Mouse (Mus musculus): ENCODE results near the gene Arhgap42. TPM values are rescaled to one million over a fixed set of nuclear protein-coding genes. Genes with fewer than 3 reads are reported as not detected.

Arhgap42 gene
- polyA plus RNA-seq, 1 experiment: 12.6 TPM

GRCm38 (mm10) chr9:9015108-9015507, 223.8 kb downstream of the Arhgap42 start:
- Histone ChIP-seq H3K27me3 (replicated peaks; ENCODE audit: control insufficient read depth, insufficient read depth, low read length) (no peaks in the 10 kb centered on the region), H3K27ac (ENCODE audit: insufficient read depth, low read depth, low read length) (no peak overlapping the region), H3K36me3 (ENCODE audit: control insufficient read depth, insufficient read depth, low read length) (0 out of 2 replicates have a peak, but pooled peaks cover 1% of the 10 kb centered on the region), H3K4me1 (ENCODE audit: control insufficient read depth, insufficient read depth, low read length) (no peaks in the 10 kb centered on the region), H3K4me3 (ENCODE audit: insufficient read depth, low read depth, low read length) (no peak overlapping the region)
- TF ChIP-seq POLR2A (IDR thresholded peaks at IDR 0.05; ENCODE audit: low read depth, low read length) (no peak), CTCF (conservative IDR thresholded peaks at IDR 0.05; ENCODE audit: insufficient read depth, insufficient read length, low read depth, low read length) (no peak)
- 96% methylated on average over 2 of the region's 2 CpGs for WGBS
- DNase-seq: no peak

- H3K27me3 ChIP-seq (replicated peaks; ENCODE audit: control insufficient read depth, insufficient read depth, low read length): no peaks in the 10 kb centered on the region
- no peaks in the 10 kb centered on the region for H3K4me1 ChIP-seq (ENCODE audit: control insufficient read depth, insufficient read depth, low read length)
- H3K27ac ChIP-seq (ENCODE audit: insufficient read depth, low read depth, low read length): no peak overlapping the region
- no peak overlapping the region for H3K4me3 ChIP-seq (ENCODE audit: insufficient read depth, low read depth, low read length)
- TF ChIP-seq CTCF (conservative IDR thresholded peaks at IDR 0.05; ENCODE audit: insufficient read depth, insufficient read length, low read depth, low read length) (no peak), POLR2A (IDR thresholded peaks at IDR 0.05; ENCODE audit: low read depth, low read length) (no peak)
- no peak for DNase-seq
- peaks cover 5% of the 10 kb centered on the region for H3K36me3 ChIP-seq (ENCODE audit: control insufficient read depth, insufficient read depth, low read length)
Measured at GRCm38 (mm10) chr9:9001170-9001569, 237.7 kb downstream of the Arhgap42 start.

- Histone ChIP-seq H3K27me3 (replicated peaks; ENCODE audit: control insufficient read depth, insufficient read depth, low read length) (no peaks in the 10 kb centered on the region), H3K4me1 (ENCODE audit: control insufficient read depth, insufficient read depth, low read length) (no peaks in the 10 kb centered on the region), H3K27ac (ENCODE audit: insufficient read depth, low read depth, low read length) (no peak overlapping the region), H3K36me3 (ENCODE audit: control insufficient read depth, insufficient read depth, low read length) (peaks cover 4% of the 10 kb centered on the region), H3K4me3 (ENCODE audit: insufficient read depth, low read depth, low read length) (no peak overlapping the region)
- no peak for DNase-seq
- 67% methylated on average over 2 of the region's 2 CpGs for WGBS
- TF ChIP-seq POLR2A (IDR thresholded peaks at IDR 0.05; ENCODE audit: low read depth, low read length) (no peak), CTCF (conservative IDR thresholded peaks at IDR 0.05; ENCODE audit: insufficient read depth, insufficient read length, low read depth, low read length) (no peak)
Measured at GRCm38 (mm10) chr9:8996494-8996893, 242.4 kb downstream of the Arhgap42 start.

- Histone ChIP-seq H3K4me3 (ENCODE audit: insufficient read depth, low read depth, low read length) (no peak overlapping the region), H3K4me1 (ENCODE audit: control insufficient read depth, insufficient read depth, low read length) (no peaks in the 10 kb centered on the region), H3K27ac (ENCODE audit: insufficient read depth, low read depth, low read length) (no peak overlapping the region), H3K36me3 (ENCODE audit: control insufficient read depth, insufficient read depth, low read length) (no peaks in the 10 kb centered on the region), H3K27me3 (replicated peaks; ENCODE audit: control insufficient read depth, insufficient read depth, low read length) (no peaks in the 10 kb centered on the region)
- no peak for DNase-seq
- 78% methylated on average over 3 of the region's 3 CpGs for WGBS
- TF ChIP-seq CTCF (conservative IDR thresholded peaks at IDR 0.05; ENCODE audit: insufficient read depth, insufficient read length, low read depth, low read length) (no peak), POLR2A (IDR thresholded peaks at IDR 0.05; ENCODE audit: low read depth, low read length) (no peak)
Measured at GRCm38 (mm10) chr9:8982315-8982714, 256.6 kb downstream of the Arhgap42 start.

- H3K27me3 ChIP-seq (replicated peaks; ENCODE audit: control insufficient read depth, insufficient read depth, low read length): no peaks in the 10 kb centered on the region
- no peaks in the 10 kb centered on the region for H3K36me3 ChIP-seq (ENCODE audit: control insufficient read depth, insufficient read depth, low read length)
- H3K4me1 ChIP-seq (ENCODE audit: control insufficient read depth, insufficient read depth, low read length): no peaks in the 10 kb centered on the region
- WGBS: 47% methylated on average over 2 of the region's 2 CpGs
- TF ChIP-seq CTCF (conservative IDR thresholded peaks at IDR 0.05; ENCODE audit: insufficient read depth, insufficient read length, low read depth, low read length) (no peak), POLR2A (IDR thresholded peaks at IDR 0.05; ENCODE audit: low read depth, low read length) (no peak)
- no peak overlapping the region for H3K4me3 ChIP-seq (ENCODE audit: insufficient read depth, low read depth, low read length)
- no peak overlapping the region for H3K27ac ChIP-seq (ENCODE audit: insufficient read depth, low read depth, low read length)
- DNase-seq: no peak
Measured at GRCm38 (mm10) chr9:8977775-8978174, 261.1 kb downstream of the Arhgap42 start.

- Histone ChIP-seq H3K27me3 (replicated peaks; ENCODE audit: control insufficient read depth, insufficient read depth, low read length) (no peaks in the 10 kb centered on the region), H3K36me3 (ENCODE audit: control insufficient read depth, insufficient read depth, low read length) (no peaks in the 10 kb centered on the region), H3K4me3 (ENCODE audit: insufficient read depth, low read depth, low read length) (no peak within 1 kb of the TSS), H3K4me1 (ENCODE audit: control insufficient read depth, insufficient read depth, low read length) (no peaks in the 10 kb centered on the region), H3K27ac (ENCODE audit: insufficient read depth, low read depth, low read length) (no peak within 1 kb of the TSS)
- no peak for DNase-seq
- WGBS: 56% methylated on average over 2 of the region's 2 CpGs
- TF ChIP-seq POLR2A (IDR thresholded peaks at IDR 0.05; ENCODE audit: low read depth, low read length): no peak
- TF ChIP-seq CTCF (conservative IDR thresholded peaks at IDR 0.05; ENCODE audit: insufficient read depth, insufficient read length, low read depth, low read length): no peak
Measured at GRCm38 (mm10) chr9:8971491-8971890, 267.4 kb downstream of the Arhgap42 start, which contains the start of gene Gm16485. Gene Gm16485, plus strand, starts transcription at chr9:8971791.

GRCm38 (mm10) chr9:8970240-8970639, 268.7 kb downstream of the Arhgap42 start:
- no peaks in the 10 kb centered on the region for H3K4me1 ChIP-seq (ENCODE audit: control insufficient read depth, insufficient read depth, low read length)
- TF ChIP-seq POLR2A (IDR thresholded peaks at IDR 0.05; ENCODE audit: low read depth, low read length) (no peak), CTCF (conservative IDR thresholded peaks at IDR 0.05; ENCODE audit: insufficient read depth, insufficient read length, low read depth, low read length) (no peak)
- WGBS: 39% methylated on average over 7 of the region's 7 CpGs
- no peak overlapping the region for H3K27ac ChIP-seq (ENCODE audit: insufficient read depth, low read depth, low read length)
- H3K36me3 ChIP-seq (ENCODE audit: control insufficient read depth, insufficient read depth, low read length): no peaks in the 10 kb centered on the region
- H3K27me3 ChIP-seq (replicated peaks; ENCODE audit: control insufficient read depth, insufficient read depth, low read length): no peaks in the 10 kb centered on the region
- no peak overlapping the region for H3K4me3 ChIP-seq (ENCODE audit: insufficient read depth, low read depth, low read length)
- DNase-seq: no peak
